Mouse (Mus musculus) forebrain, embryonic 11.5 days (tissue): ENCODE results near the gene Fgf11. TPM values are rescaled to one million over a fixed set of nuclear protein-coding genes. Genes with fewer than 3 reads are reported as not detected.

ENCODE experiments used
- ATAC-seq: fragments of 200-750 bp; cut with Nextera tagmentation; replicated peaks from 2 replicates; pipeline ENCODE4 v1.8.0; 2017; ENCODE audit warnings: moderate TSS enrichment; ENCODE audit not compliant: low FRiP score
- DNase-seq: peaks from one replicate; pipeline ENCODE4 v3.0.0-alpha.2; 2017; ENCODE audit warnings: low spot score
- H3K27ac ChIP-seq: fragments of 300-500 bp; sonication (generic); 2 replicates; pipeline ENCODE4 v1.5.1; 2014; ENCODE audit warnings: low read depth, low read length
- H3K27me3 ChIP-seq: fragments of 300-500 bp; sonication (generic); 2 replicates; pipeline ENCODE4 v1.6.1; 2014; ENCODE audit warnings: mild to moderate bottlenecking, low read length, mixed read lengths; ENCODE audit not compliant: control insufficient read depth, insufficient read depth
- H3K36me3 ChIP-seq: fragments of 300-500 bp; sonication (generic); 2 replicates; pipeline ENCODE4 v1.6.1; 2014; ENCODE audit warnings: mild to moderate bottlenecking, low read length, moderate library complexity, mixed read lengths; ENCODE audit not compliant: control insufficient read depth, insufficient read depth
- H3K4me1 ChIP-seq: fragments of 300-500 bp; sonication (generic); replicated peaks from 2 replicates; pipeline ENCODE4 v1.6.1; 2014; ENCODE audit warnings: low read length, mixed read lengths; ENCODE audit not compliant: control insufficient read depth, insufficient read depth
- H3K4me2 ChIP-seq: fragments of 300-500 bp; sonication (generic); 2 replicates; pipeline ENCODE4 v1.6.1; 2014; ENCODE audit warnings: low read depth, mild to moderate bottlenecking, low read length, moderate library complexity, mixed read lengths; ENCODE audit not compliant: severe bottlenecking
- H3K4me3 ChIP-seq: fragments of 300-500 bp; sonication (generic); 2 replicates; pipeline ENCODE4 v1.5.1; 2014; ENCODE audit warnings: low read depth, low read length
- H3K9ac ChIP-seq: fragments of 300-500 bp; sonication (generic); 2 replicates; pipeline ENCODE4 v1.6.1; 2014; ENCODE audit warnings: low read length
- H3K9me3 ChIP-seq: fragments of 300-500 bp; sonication (generic); 2 replicates; pipeline ENCODE4 v1.6.1; 2016; ENCODE audit warnings: low read length, mixed read lengths; ENCODE audit not compliant: control insufficient read depth
- WGBS: fragments of 180-500 bp; shearing (Covaris S2); extraction: QIAGEN DNeasy Blood & Tissue Kit; methylation state at CpG from one replicate; pipeline ENCODE4 v1.1.7; 2014; 5-methylcytosine and 5-hydroxymethylcytosine counted together
- polyA plus RNA-seq: library from polyadenylated mRNA; unstranded; fragments of >200 nt; fragmentation: Nextera tagmentation; extraction: Ambion mirVana; gene quantifications from 2 replicates; pipeline ENCODE4 v1.2.1, GENCODE M21; 2014

Gene Fgf11
- polyA plus RNA-seq, 1 experiment from 2014 or later: 1.3 TPM

- WGBS: 67% methylated on average over 13 of the region's 13 CpGs
- Histone ChIP-seq H3K27ac (no peak overlapping the region), H3K9me3 (no peaks in the 10 kb centered on the region), H3K36me3 (no peaks in the 10 kb centered on the region), H3K4me1 (no peaks in the 10 kb centered on the region; the same call in 1 of the 2 replicates), H3K27me3 (no peaks in the 10 kb centered on the region), H3K4me3 (no peak overlapping the region), H3K4me2 (no peak overlapping the region), H3K9ac (no peak overlapping the region)
- DNase-seq (no peak), ATAC-seq (no peak)
These were observed 34.6 kb downstream of the Fgf11 start for GRCm38 (mm10) chr11:69766872-69767624.

DNA sequence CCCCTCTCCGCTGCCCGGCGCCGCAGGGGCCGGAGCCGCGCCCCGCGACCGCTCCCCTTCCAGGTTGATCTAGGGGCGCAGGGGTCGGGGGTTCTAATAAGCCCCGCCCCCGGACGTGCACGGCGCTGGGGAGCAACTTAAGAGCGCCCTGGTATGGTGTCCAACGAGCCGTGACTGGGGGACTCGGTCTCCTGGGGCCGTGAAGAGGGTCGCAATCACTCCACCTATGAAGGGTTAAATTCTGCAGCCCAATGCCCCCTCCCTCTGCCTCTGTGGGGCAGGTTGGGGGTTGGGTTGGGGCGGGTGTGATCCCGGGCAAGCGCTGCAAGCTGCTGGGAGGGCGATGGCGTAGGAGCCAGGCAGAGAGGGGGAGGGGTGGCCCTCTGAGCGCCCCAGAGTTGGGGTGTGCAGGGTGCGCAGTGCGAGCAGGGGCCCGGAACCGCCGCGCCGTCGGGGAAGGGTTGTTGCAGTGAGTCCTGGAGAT lies 35.5 kb downstream of the Fgf11 start:
- Histone ChIP-seq H3K27ac (no peak overlapping the region), H3K36me3 (no peaks in the 10 kb centered on the region), H3K4me2 (peak overlapping the region; percentile 88), H3K4me1 (no peaks in the 10 kb centered on the region; the same call in 1 of the 2 replicates), H3K9ac (peak overlapping the region; percentile 86), H3K9me3 (no peaks in the 10 kb centered on the region), H3K27me3 (no peaks in the 10 kb centered on the region), H3K4me3 (peak overlapping the region; percentile 81)
- under 1% methylated on average over 37 of the region's 37 CpGs for WGBS
- ATAC-seq: peak; percentile 80
- DNase-seq: peak; percentile 75

- no peaks in the 10 kb centered on the region for H3K9me3 ChIP-seq
- no peaks in the 10 kb centered on the region for H3K27me3 ChIP-seq
- WGBS: 19% methylated on average over 52 of the region's 55 CpGs
- H3K4me3 ChIP-seq: peak within 1 kb of the TSS; percentile 81
- DNase-seq: no peak
- H3K27ac ChIP-seq: no peak within 1 kb of the TSS
- H3K4me2 ChIP-seq: peak within 1 kb of the TSS; percentile 88
- ATAC-seq: peak; percentile 73
- peaks cover 4% of the 10 kb centered on the region for H3K4me1 ChIP-seq
- no peaks in the 10 kb centered on the region for H3K36me3 ChIP-seq
- H3K9ac ChIP-seq: peak within 1 kb of the TSS; percentile 86
These were observed 36.2 kb downstream of the Fgf11 start, which contains the start of gene Zbtb4 for GRCm38 (mm10) chr11:69765221-69766125. TSS of gene Zbtb4 (plus strand) at chr11:69765912.

DNA sequence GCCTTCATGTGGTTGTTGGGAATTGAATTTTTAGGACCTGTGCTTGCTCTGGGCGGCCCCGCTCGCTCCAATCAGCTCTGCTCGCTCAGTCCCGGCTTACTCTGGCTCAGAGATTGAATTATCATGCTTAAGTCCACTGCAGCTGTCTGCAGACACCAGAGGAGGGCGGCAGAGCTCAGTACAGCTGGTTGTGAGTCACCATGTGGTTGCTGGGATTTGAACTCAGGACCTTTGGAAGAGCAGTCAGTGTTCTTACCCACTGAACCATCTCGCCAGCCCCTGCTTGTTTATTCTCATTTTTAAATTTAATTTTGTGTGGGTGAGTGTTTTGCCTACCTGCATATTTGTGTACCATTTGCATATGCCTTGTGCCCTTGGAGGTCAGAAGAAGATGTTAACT lies 38.1 kb downstream of the Fgf11 start:
- H3K9me3 ChIP-seq: no peaks in the 10 kb centered on the region
- no peak overlapping the region for H3K4me2 ChIP-seq
- H3K27ac ChIP-seq: no peak overlapping the region
- no peaks in the 10 kb centered on the region for H3K36me3 ChIP-seq
- peaks cover 12% of the 10 kb centered on the region for H3K4me1 ChIP-seq
- 73% methylated on average over 7 of the region's 7 CpGs for WGBS
- H3K9ac ChIP-seq: no peak overlapping the region
- ATAC-seq (no peak), DNase-seq (no peak)
- H3K27me3 ChIP-seq: no peaks in the 10 kb centered on the region
- no peak overlapping the region for H3K4me3 ChIP-seq

GRCm38 (mm10) chr11:69761868-69762267 lies 39.8 kb downstream of the Fgf11 start, which contains the start of gene Slc35g3:
TSS of gene Slc35g3 (minus strand) at chr11:69761968.
- no peak for ATAC-seq
- no peaks in the 10 kb centered on the region for H3K36me3 ChIP-seq
- H3K27ac ChIP-seq: no peak within 1 kb of the TSS
- H3K9me3 ChIP-seq: no peaks in the 10 kb centered on the region
- no peaks in the 10 kb centered on the region for H3K27me3 ChIP-seq
- H3K9ac ChIP-seq: no peak within 1 kb of the TSS; the same call in 1 of the 2 replicates
- H3K4me2 ChIP-seq: no peak within 1 kb of the TSS
- H3K4me1 ChIP-seq: peaks cover 17% of the 10 kb centered on the region
- no peak for DNase-seq
- no peak within 1 kb of the TSS for H3K4me3 ChIP-seq
- WGBS: 82% methylated on average over 1 of the region's 1 CpGs

DNA sequence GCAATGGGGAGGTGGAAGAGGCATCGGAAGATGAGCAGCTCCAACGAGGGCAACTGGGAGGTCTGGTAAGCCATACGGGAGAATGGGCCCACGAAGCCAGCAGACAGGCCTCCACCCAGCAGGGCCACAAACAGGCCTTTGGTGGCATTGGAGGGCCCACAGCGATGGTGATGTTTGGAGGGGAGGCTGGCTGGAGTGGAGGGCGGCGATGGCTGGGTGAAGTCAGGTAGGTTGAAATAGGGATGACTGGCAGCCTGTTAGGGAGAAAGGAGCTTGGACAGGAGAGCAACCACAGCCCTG lies 40.8 kb downstream of the Fgf11 start:
- Histone ChIP-seq H3K27ac (no peak overlapping the region), H3K4me3 (no peak overlapping the region), H3K27me3 (no peaks in the 10 kb centered on the region), H3K36me3 (no peaks in the 10 kb centered on the region), H3K9ac (no peak overlapping the region; the same call in 1 of the 2 replicates), H3K4me1 (peaks cover 17% of the 10 kb centered on the region), H3K9me3 (no peaks in the 10 kb centered on the region), H3K4me2 (no peak overlapping the region)
- 96% methylated on average over 7 of the region's 7 CpGs for WGBS
- DNase-seq (no peak), ATAC-seq (no peak)

GRCm38 (mm10) chr11:69760160-69760900 lies 41.3 kb downstream of the Fgf11 start:
- 83% methylated on average over 14 of the region's 14 CpGs for WGBS
- Histone ChIP-seq H3K27me3 (no peaks in the 10 kb centered on the region), H3K4me3 (peak overlapping the region; percentile 61), H3K9me3 (no peaks in the 10 kb centered on the region), H3K4me1 (peaks cover 17% of the 10 kb centered on the region), H3K4me2 (peak overlapping the region; percentile 65), H3K9ac (peak overlapping the region; percentile 83), H3K27ac (peak overlapping the region; percentile 99), H3K36me3 (no peaks in the 10 kb centered on the region)
- DNase-seq (no peak), ATAC-seq (no peak)
